Mouse (Mus musculus) hindbrain, embryonic 15.5 days (tissue): ENCODE results near the gene Def6. TPM values are rescaled to one million over a fixed set of nuclear protein-coding genes. Genes with fewer than 3 reads are reported as not detected.

Source experiments
- ATAC-seq: fragments of 200-750 bp; cut with Nextera tagmentation; 2 replicates; pipeline ENCODE4 v1.8.0; 2017; ENCODE audit warnings: low read depth, moderate number of reproducible peaks, moderate TSS enrichment; ENCODE audit not compliant: low FRiP score
- H3K27ac ChIP-seq: fragments of 300-500 bp; sonication (generic); replicated peaks from 2 replicates; pipeline ENCODE4 v1.5.1; 2015; ENCODE audit warnings: mild to moderate bottlenecking, inconsistent platforms
- H3K27me3 ChIP-seq: fragments of 300-500 bp; sonication (generic); 2 replicates; pipeline ENCODE4 v1.6.1; 2015; ENCODE audit warnings: control low read depth, inconsistent platforms
- H3K36me3 ChIP-seq: fragments of 300-500 bp; sonication (generic); 2 replicates; pipeline ENCODE4 v1.6.1; 2015; ENCODE audit warnings: control low read depth, inconsistent platforms
- H3K4me1 ChIP-seq: fragments of 300-500 bp; sonication (generic); replicated peaks from 2 replicates; pipeline ENCODE4 v1.6.1; 2015; ENCODE audit warnings: control low read depth, inconsistent platforms
- H3K4me2 ChIP-seq: fragments of 300-500 bp; sonication (generic); 2 replicates; pipeline ENCODE4 v1.6.1; 2015; ENCODE audit warnings: moderate library complexity, mild to moderate bottlenecking, inconsistent platforms
- H3K4me3 ChIP-seq: fragments of 300-500 bp; sonication (generic); 2 replicates; pipeline ENCODE4 v1.5.1; 2015; ENCODE audit warnings: mild to moderate bottlenecking, inconsistent platforms
- H3K9ac ChIP-seq: fragments of 300-500 bp; sonication (generic); 2 replicates; pipeline ENCODE4 v1.6.1; 2015; ENCODE audit warnings: inconsistent platforms
- H3K9me3 ChIP-seq: fragments of 300-500 bp; sonication (generic); 2 replicates; pipeline ENCODE4 v1.6.1; 2016; ENCODE audit warnings: control low read depth, inconsistent platforms
- WGBS: fragments of 180-500 bp; shearing (Covaris S2); methylation state at CpG from one replicate; pipeline ENCODE4 v1.1.7; 2015; 5-methylcytosine and 5-hydroxymethylcytosine counted together
- polyA plus RNA-seq: library from polyadenylated mRNA; unstranded; fragments of >200 nt; fragmentation: Nextera tagmentation; extraction: Ambion mirVana; gene quantifications from 2 replicates; pipeline ENCODE4 v1.2.1, GENCODE M21; 2015

Gene Def6
- polyA plus RNA-seq, 1 experiment from 2014 or later, result 8.9 TPM

DNA sequence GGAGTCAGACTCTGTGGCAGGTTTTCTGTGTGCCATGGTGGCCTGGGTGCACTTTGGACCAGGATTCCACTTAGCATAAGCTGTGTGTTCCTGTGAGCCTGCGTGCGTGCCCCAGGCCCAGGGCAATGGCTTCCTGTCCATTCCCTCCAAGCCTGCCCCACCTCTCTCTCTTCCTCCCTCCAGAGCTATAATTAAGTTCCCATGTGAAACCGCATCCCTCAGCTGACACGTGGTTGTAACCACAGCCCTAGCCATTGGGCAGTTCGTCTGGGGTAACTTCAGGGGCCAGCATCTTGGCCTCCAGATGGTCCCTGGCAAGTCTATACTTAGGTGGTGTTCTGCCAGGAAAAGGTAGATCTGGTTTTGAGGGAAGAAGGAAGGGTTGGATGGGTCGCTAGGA is 40.0 kb downstream of the Def6 start:
- Histone ChIP-seq H3K27ac (no peak overlapping the region), H3K9ac (no peak overlapping the region), H3K4me2 (no peak overlapping the region), H3K4me3 (no peak overlapping the region), H3K4me1 (peaks cover 23% of the 10 kb centered on the region), H3K27me3 (no peaks in the 10 kb centered on the region), H3K9me3 (no peaks in the 10 kb centered on the region), H3K36me3 (no peaks in the 10 kb centered on the region)
- 67% methylated on average over 6 of the region's 6 CpGs for WGBS
- no peak for ATAC-seq

DNA sequence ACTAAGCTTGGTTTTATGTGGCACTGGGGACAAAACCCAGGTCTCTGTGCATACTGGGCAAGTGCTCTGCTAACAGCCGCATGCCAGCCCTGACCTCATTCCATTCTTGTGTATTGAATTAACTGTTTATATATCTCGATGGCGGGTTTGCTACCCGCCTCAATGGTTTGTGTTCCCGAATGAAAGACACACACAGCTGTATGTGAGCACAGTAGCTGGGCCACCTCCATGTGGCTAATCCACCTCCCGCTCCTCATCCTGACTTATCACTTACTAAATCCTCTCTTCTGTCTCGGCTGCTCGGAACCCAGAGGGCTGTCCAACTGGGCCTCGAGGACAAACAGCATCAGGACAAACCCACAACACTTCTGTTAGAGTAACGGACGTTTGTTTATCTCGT is 41.5 kb downstream of the Def6 start:
- Histone ChIP-seq H3K9ac (no peak overlapping the region), H3K27ac (no peak overlapping the region), H3K36me3 (no peaks in the 10 kb centered on the region), H3K4me2 (no peak overlapping the region), H3K4me3 (no peak overlapping the region), H3K4me1 (peaks cover 23% of the 10 kb centered on the region), H3K9me3 (no peaks in the 10 kb centered on the region), H3K27me3 (no peaks in the 10 kb centered on the region)
- no peak for ATAC-seq
- 77% methylated on average over 12 of the region's 12 CpGs for WGBS

- Histone ChIP-seq H3K4me3 (no peak overlapping the region), H3K27me3 (no peaks in the 10 kb centered on the region), H3K4me2 (no peak overlapping the region), H3K9ac (no peak overlapping the region), H3K27ac (no peak overlapping the region), H3K36me3 (no peaks in the 10 kb centered on the region), H3K4me1 (peaks cover 23% of the 10 kb centered on the region), H3K9me3 (no peaks in the 10 kb centered on the region)
- WGBS, result 86% methylated on average over 12 of the region's 12 CpGs
- ATAC-seq, result no peak
Observed at GRCm38 (mm10) chr17:28251579-28252280, 44.2 kb downstream of the Def6 start.

DNA sequence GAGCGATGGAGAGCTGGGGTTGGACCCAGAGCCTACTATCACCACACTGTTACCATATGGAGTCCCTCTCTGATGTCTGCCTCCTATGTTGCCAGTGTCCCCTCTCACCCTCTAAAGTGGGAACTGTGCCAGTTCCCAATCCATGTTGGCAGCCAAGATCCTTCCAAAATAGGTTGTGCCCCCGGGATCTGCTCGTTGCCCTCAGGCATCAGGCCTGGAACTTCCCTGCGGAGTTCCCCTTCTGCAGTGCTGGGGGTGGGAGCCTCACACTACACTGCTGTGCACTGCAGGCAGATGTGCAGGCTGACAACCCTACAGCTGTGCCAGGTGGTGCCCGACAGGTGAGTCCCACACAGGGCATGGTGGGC is 44.7 kb downstream of the Def6 start:
- WGBS, result 67% methylated on average over 5 of the region's 5 CpGs

DNA sequence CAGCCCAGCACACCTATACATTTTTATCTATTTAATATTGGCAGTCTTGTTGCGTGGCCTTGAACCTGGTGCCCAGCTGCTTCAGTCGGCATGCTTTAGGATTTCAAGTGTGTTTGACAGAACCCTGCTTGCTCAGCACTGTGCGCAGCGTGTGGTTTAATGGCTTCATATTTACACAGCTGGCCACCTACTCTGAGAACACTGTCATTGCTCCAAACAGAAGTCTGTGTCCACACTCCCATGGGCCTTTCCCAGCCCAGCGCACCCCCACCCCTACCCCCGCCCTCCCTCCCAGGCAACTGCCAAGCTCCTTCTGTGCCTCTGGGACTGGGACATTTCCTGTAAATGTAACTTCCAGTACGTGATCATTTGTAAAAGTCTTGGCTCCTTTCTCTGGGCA is 45.6 kb downstream of the Def6 start:
- no peak overlapping the region for H3K27ac ChIP-seq

More for the DNA sequence above, 44.7 kb downstream of the Def6 start:
- Histone ChIP-seq H3K4me1 (peaks cover 23% of the 10 kb centered on the region), H3K9me3 (no peaks in the 10 kb centered on the region), H3K4me2 (no peak overlapping the region), H3K27me3 (no peaks in the 10 kb centered on the region), H3K4me3 (no peak overlapping the region), H3K36me3 (no peaks in the 10 kb centered on the region), H3K27ac (no peak overlapping the region), H3K9ac (no peak overlapping the region)
- no peak for ATAC-seq

DNA sequence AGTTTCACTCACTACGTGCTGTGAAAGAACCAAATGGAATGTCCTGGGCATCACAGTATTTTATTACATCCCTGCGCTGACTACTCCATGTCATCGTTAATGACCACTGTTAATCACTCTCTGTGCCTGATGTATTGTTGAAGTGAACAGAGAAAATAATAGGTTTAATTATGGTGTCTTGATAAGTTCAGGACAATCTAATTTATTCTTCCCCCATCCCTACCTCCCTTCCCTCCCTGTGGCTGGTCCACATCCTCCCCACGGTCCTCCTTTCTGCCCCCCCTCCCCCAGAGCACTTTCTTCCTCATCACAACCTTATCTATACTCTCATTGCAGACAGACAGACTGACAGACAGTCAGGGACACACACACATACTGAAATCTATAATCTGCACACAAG is 47.2 kb downstream of the Def6 start:
- Histone ChIP-seq H3K4me1 (peaks cover 26% of the 10 kb centered on the region), H3K9ac (no peak overlapping the region), H3K36me3 (no peaks in the 10 kb centered on the region), H3K27ac (peak overlapping the region; percentile 20), H3K4me3 (no peak overlapping the region), H3K4me2 (no peak overlapping the region), H3K9me3 (no peaks in the 10 kb centered on the region), H3K27me3 (no peaks in the 10 kb centered on the region)
- ATAC-seq, result peak; percentile 52; the same call in 1 of the 2 replicates
- WGBS, result 48% methylated on average over 4 of the region's 4 CpGs

More for the DNA sequence above, 45.6 kb downstream of the Def6 start:
- peaks cover 23% of the 10 kb centered on the region for H3K4me1 ChIP-seq
- no peaks in the 10 kb centered on the region for H3K27me3 ChIP-seq
- H3K9me3 ChIP-seq, result no peaks in the 10 kb centered on the region
- H3K36me3 ChIP-seq, result no peaks in the 10 kb centered on the region
- no peak overlapping the region for H3K4me3 ChIP-seq
- ATAC-seq, result no peak
- no peak overlapping the region for H3K9ac ChIP-seq
- WGBS, result 74% methylated on average over 7 of the region's 7 CpGs
- no peak overlapping the region for H3K4me2 ChIP-seq

DNA sequence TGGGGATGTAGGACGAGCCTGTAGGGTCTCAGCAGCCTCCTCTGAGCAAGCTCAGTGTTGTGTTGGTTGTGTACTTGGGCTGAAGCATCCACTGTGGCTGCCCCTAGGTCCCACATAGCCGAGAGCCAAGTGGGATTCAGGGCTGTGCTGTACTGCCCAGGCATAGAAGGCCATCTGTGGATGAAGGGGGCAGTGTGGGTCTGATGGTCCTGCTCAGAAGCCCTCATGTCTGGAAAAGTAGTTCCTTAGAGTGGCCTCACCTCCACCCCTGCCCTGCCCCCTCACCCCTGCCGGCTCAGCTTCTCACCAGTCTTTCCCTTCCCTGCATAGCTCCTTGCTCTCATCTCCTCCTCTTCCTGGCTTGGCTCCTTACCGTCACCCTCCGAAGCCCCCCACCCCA is 48.1 kb downstream of the Def6 start:
- H3K27ac ChIP-seq, result peak overlapping the region; percentile 20
- no peak overlapping the region for H3K4me3 ChIP-seq
- 37% methylated on average over 5 of the region's 5 CpGs for WGBS
- H3K36me3 ChIP-seq, result no peaks in the 10 kb centered on the region
- H3K9ac ChIP-seq, result no peak overlapping the region
- no peaks in the 10 kb centered on the region for H3K9me3 ChIP-seq
- no peak overlapping the region for H3K4me2 ChIP-seq
- ATAC-seq, result no peak
- H3K27me3 ChIP-seq, result no peaks in the 10 kb centered on the region
- H3K4me1 ChIP-seq, result peaks cover 26% of the 10 kb centered on the region

DNA sequence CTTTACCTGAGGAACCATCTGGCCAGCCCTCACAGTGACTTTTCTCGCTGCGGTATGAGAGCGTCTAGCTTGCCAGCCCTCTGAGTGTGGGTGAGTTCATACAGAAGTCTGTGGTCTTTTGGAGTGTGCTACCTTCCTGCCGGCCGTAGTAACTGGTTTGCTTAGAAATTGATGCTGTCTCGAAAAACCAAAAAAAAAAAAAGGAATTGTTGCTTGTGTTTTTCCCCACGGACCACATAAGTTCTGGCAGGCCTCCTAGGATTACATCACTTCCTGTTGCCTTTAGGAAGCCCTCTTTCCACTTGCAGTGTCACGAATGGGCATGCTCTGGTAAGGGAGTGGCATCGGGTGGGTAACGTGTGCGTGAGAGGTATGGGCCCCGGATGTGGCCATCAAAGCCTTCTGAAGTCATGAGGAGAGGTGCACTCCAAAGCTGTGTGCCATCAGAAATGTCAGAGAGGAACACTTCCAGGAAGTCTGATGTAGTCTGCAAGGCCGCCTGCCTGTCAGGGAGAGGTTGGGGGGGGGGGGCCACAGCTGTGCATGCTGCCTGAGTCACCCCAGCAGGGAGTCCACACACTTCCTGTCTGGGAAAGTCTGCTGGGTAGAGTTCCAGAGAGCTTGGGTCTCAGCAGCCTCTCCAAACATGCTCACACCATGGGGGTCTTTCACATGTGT is 49.2 kb downstream of the Def6 start:
- Histone ChIP-seq H3K9ac (no peak overlapping the region), H3K9me3 (no peaks in the 10 kb centered on the region), H3K27ac (peak overlapping the region; percentile 20; the same call in 1 of the 2 replicates), H3K4me2 (no peak overlapping the region), H3K4me3 (no peak overlapping the region), H3K27me3 (no peaks in the 10 kb centered on the region), H3K4me1 (peaks cover 25% of the 10 kb centered on the region), H3K36me3 (no peaks in the 10 kb centered on the region)
- ATAC-seq, result no peak; the same call in 1 of the 2 replicates
- 74% methylated on average over 13 of the region's 13 CpGs for WGBS

GRCm38 (mm10) chr17:28258325-28258724 is 50.7 kb downstream of the Def6 start:
- 80% methylated on average over 9 of the region's 9 CpGs for WGBS
- no peak overlapping the region for H3K4me3 ChIP-seq

GRCm38 (mm10) chr17:28259890-28260542 is 52.4 kb downstream of the Def6 start:
- WGBS, result 73% methylated on average over 16 of the region's 16 CpGs
- Histone ChIP-seq H3K4me2 (no peak overlapping the region), H3K27ac (no peak overlapping the region)

More at GRCm38 (mm10) chr17:28258325-28258724, 50.7 kb downstream of the Def6 start:
- H3K36me3 ChIP-seq, result no peaks in the 10 kb centered on the region
- no peak overlapping the region for H3K4me2 ChIP-seq
- H3K27me3 ChIP-seq, result no peaks in the 10 kb centered on the region
- H3K9me3 ChIP-seq, result no peaks in the 10 kb centered on the region
- no peak overlapping the region for H3K27ac ChIP-seq
- no peak overlapping the region for H3K9ac ChIP-seq
- ATAC-seq, result no peak
- peaks cover 18% of the 10 kb centered on the region for H3K4me1 ChIP-seq

DNA sequence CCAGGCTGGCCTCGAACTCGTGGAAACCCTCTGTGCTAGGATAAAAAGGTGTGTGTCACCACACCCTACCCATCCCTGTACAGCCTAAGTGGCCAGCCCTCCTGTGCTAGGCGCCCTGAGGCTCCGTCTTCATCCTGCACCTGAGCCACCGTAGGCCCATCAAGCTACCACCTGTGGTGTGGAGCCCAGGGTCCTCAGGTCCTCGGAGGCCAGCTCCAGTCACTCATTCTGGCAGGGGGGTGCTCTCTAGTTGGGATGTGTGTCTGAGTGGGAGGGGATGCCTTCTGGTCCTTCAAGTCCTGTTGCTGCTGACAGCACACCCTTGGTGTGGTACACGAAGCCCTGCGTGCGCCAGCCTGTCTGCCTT is 52.9 kb downstream of the Def6 start:
- Histone ChIP-seq H3K9me3 (no peaks in the 10 kb centered on the region), H3K9ac (no peak overlapping the region), H3K4me2 (no peak overlapping the region), H3K4me3 (no peak overlapping the region), H3K36me3 (no peaks in the 10 kb centered on the region), H3K27me3 (no peaks in the 10 kb centered on the region), H3K27ac (no peak overlapping the region), H3K4me1 (peaks cover 7% of the 10 kb centered on the region)
- ATAC-seq, result no peak
- 87% methylated on average over 9 of the region's 9 CpGs for WGBS

More at GRCm38 (mm10) chr17:28259890-28260542, 52.4 kb downstream of the Def6 start:
- Histone ChIP-seq H3K4me1 (peaks cover 13% of the 10 kb centered on the region), H3K36me3 (no peaks in the 10 kb centered on the region), H3K4me3 (no peak overlapping the region), H3K27me3 (no peaks in the 10 kb centered on the region), H3K9ac (no peak overlapping the region), H3K9me3 (no peaks in the 10 kb centered on the region)
- ATAC-seq, result no peak

DNA sequence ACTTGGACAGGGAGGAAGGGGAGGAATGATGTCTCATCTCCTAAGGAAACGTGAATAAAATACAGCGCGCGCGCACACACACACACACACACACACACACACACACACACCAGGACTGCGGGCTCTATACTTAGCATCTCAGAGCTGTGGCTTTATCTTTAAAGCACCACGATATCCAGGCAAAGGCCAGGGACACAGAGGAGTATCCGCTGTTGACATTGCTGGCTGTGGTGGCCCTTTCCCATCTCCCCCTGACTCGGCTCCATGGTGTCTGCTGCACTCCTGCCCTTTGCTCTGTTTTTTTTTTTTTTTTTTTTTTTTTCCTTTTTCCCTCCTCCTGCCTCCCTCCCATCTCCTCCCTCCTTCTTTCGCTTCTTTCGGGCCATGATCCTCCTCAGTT is 54.2 kb downstream of the Def6 start:
- H3K9me3 ChIP-seq, result no peaks in the 10 kb centered on the region
- no peak overlapping the region for H3K4me3 ChIP-seq
- no peak overlapping the region for H3K9ac ChIP-seq
- no peaks in the 10 kb centered on the region for H3K36me3 ChIP-seq
- no peak overlapping the region for H3K27ac ChIP-seq
- no peak for ATAC-seq
- 76% methylated on average over 11 of the region's 11 CpGs for WGBS
- H3K27me3 ChIP-seq, result no peaks in the 10 kb centered on the region
- H3K4me1 ChIP-seq, result 0 out of 2 replicates have a peak, but pooled peaks cover 3% of the 10 kb centered on the region
- no peak overlapping the region for H3K4me2 ChIP-seq
